Mouse (Mus musculus): ENCODE results near the gene Mas1.

DNA sequence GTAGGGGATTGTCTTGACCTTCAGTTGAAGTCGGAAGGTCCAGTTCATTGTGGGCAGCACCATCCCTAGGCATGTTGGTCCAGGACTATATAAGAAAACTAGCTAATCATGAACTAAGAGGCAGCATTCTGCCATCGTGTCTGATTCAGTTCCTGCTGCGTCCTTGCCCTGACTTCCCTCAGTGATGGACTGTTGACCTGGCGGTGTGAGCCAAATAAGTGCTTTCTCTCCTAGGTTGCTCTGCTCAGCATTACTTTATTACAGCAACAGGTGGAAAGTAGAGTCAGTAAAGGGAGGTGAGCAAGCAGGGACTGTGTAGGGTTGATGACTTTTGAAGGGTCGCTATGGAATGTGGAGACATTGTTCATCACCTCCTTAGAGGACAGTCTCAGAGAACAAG is 32.2 kb downstream of the Mas1 start:
- TF ChIP-seq CTCF (IDR thresholded peaks at IDR 0.05; ENCODE audit: insufficient read depth, low read depth, low read length) (no peak), POLR2A (IDR thresholded peaks at IDR 0.05; ENCODE audit: insufficient read depth, low read depth, low read length) (no peak)
